Mouse (Mus musculus): ENCODE results near the gene Hoxb13. TPM values are rescaled to one million over a fixed set of nuclear protein-coding genes. Genes with fewer than 3 reads are reported as not detected.
A peak's percentile ranks its signal among the peaks of the same experiment; 100 is the strongest.

Hoxb13 gene
- not detected in 2 replicates for polyA plus RNA-seq (2014; fragmentation: Nextera tagmentation; extraction: Ambion mirVana)

DNA sequence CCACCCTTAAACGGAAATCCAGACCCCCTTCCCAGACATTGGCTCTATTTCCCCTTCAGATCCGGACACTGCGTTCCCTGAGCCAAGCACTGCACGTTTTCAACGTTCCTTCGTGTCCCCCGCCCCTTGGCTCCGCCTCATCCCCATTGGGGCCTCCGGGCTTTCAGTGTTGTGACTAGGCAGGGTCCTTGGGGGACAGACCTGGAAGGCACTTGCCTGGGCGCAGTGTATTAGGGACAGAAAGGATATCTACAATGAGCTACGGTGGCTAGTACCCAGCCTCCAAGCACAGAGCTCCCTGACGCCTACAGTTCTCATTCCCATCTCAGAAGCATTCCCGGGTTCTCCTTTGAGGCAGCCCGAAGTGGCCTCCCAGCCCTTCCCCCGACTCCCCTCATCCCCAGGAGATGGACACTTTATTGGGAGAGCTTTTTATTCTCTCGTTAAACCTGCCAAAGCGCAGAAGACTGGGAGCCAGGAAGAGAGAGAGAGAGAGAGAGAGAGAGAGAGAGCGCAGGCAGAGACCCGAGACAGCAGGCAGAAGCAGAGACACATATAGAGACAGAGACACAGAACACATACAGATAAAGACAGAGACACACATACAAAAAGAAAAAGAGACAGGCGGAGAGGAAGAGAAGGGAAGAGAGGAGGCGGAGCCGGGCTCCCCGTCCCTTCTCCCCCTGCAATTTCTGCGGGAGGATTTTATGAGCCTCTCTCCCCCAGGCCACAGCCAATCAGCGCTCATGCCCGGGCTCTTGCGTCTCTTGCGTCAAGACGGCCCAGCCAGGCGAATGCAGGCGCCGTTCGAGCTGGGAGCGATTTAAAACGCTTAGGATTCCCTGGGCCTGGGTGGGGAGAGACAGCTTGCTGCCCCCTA, at the start of gene Hoxb13:
Gene Hoxb13, plus strand, starts transcription at position 796 of the 880 bp plus-strand sequence.
- Histone ChIP-seq H3K27ac (ENCODE audit: low read length) (no peak within 1 kb of the TSS), H3K36me3 (ENCODE audit: control insufficient read depth, insufficient read depth, low read length) (no peaks in the 10 kb centered on the region), H3K27me3 (ENCODE audit: control insufficient read depth, insufficient read depth, low read length) (peaks cover 92% of the 10 kb centered on the region), H3K4me3 (ENCODE audit: low read depth, low read length) (0 out of 2 replicates have a peak within 1 kb of the TSS, but pooled peaks have one; percentile 5), H3K9ac (replicated peaks; ENCODE audit: low read depth, low read length) (no peak within 1 kb of the TSS), H3K9me3 (ENCODE audit: control insufficient read depth, low read depth, low read length) (no peaks in the 10 kb centered on the region), H3K4me1 (ENCODE audit: control insufficient read depth, insufficient read depth, low read length) (peaks cover 6% of the 10 kb centered on the region; the same call in 1 of the 2 replicates), H3K4me2 (replicated peaks; ENCODE audit: low read depth, low read length) (0 out of 2 replicates have a peak within 1 kb of the TSS, but pooled peaks have one; percentile 6)
- ATAC-seq (ENCODE audit: insufficient number of reproducible peaks, insufficient read depth, low FRiP score, low read depth) = no peak
- under 1% methylated on average over 34 of the region's 35 CpGs for WGBS

DNA sequence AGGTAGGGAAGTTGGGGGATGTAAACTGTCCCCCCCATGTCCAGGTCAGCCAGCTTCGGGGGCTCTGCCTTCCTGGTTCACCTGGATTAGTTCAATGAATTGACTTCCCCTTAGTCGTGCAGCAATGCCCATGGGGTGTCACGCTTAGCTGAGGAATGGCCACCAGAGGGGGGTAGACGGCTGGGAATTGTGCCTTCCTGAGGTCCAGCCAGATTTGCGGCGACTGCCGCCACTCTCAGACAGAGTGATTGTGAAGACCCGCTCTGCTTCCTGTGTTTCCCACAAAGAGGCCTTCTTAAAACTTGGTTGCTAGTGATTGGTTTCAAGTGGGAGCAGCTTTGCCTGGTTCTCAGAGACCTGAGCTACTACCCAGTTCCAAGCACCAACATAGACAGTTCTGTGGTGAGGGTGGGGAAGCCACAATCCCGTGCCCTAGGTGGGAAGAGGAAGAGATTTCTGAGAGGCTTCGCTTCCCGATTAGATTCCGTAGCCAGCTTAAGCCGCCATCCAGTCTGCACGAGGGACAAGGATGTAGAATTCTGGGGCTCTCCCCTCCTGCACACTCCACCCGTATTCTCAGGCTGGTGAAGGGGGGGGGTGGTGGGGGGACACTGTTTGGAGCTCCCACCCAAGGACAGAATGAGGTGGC, 48.4 kb upstream of the Hoxb13 start:
- ATAC-seq (ENCODE audit: insufficient number of reproducible peaks, insufficient read depth, low FRiP score, low read depth) = peak; percentile 70; the same call in 1 of the 2 replicates

DNA sequence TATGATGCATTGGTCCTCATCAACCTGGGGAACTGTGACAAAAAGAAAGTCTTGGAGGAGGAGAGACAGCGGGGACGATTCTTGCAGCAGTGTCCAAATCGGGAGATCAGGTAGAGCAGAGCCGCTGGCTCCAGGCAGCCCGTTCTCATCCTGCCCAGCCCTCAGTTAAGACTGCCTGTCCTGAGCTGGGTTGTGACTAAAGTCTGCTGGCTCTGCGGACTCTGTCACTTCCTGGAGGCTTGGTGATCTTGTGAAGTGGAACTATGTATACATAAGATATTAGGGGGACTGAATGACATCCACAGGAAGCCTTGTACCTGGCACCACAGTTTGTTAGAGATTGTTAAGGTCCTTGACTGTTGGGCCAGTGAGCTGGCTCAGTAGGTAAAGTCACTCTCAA, 46.6 kb upstream of the Hoxb13 start:
- Histone ChIP-seq H3K27ac (ENCODE audit: low read length) (no peak overlapping the region), H3K9ac (replicated peaks; ENCODE audit: low read depth, low read length) (no peak overlapping the region), H3K9me3 (ENCODE audit: control insufficient read depth, low read depth, low read length) (no peaks in the 10 kb centered on the region), H3K4me3 (ENCODE audit: low read depth, low read length) (no peak overlapping the region), H3K4me1 (ENCODE audit: control insufficient read depth, insufficient read depth, low read length) (no peaks in the 10 kb centered on the region), H3K36me3 (ENCODE audit: control insufficient read depth, insufficient read depth, low read length) (no peaks in the 10 kb centered on the region), H3K4me2 (replicated peaks; ENCODE audit: low read depth, low read length) (no peak overlapping the region), H3K27me3 (ENCODE audit: control insufficient read depth, insufficient read depth, low read length) (no peaks in the 10 kb centered on the region; the same call in 1 of the 2 replicates)
- no peak for ATAC-seq (ENCODE audit: insufficient number of reproducible peaks, insufficient read depth, low FRiP score, low read depth)
- WGBS = 69% methylated on average over 6 of the region's 6 CpGs

More for the DNA sequence above, 48.4 kb upstream of the Hoxb13 start:
- Histone ChIP-seq H3K36me3 (ENCODE audit: control insufficient read depth, insufficient read depth, low read length) (no peaks in the 10 kb centered on the region), H3K4me3 (ENCODE audit: low read depth, low read length) (no peak overlapping the region), H3K9ac (replicated peaks; ENCODE audit: low read depth, low read length) (no peak overlapping the region), H3K4me1 (ENCODE audit: control insufficient read depth, insufficient read depth, low read length) (no peaks in the 10 kb centered on the region), H3K4me2 (replicated peaks; ENCODE audit: low read depth, low read length) (peak overlapping the region; percentile 31), H3K27me3 (ENCODE audit: control insufficient read depth, insufficient read depth, low read length) (no peaks in the 10 kb centered on the region), H3K9me3 (ENCODE audit: control insufficient read depth, low read depth, low read length) (no peaks in the 10 kb centered on the region), H3K27ac (ENCODE audit: low read length) (no peak overlapping the region)
- under 1% methylated on average over 15 of the region's 15 CpGs for WGBS

DNA sequence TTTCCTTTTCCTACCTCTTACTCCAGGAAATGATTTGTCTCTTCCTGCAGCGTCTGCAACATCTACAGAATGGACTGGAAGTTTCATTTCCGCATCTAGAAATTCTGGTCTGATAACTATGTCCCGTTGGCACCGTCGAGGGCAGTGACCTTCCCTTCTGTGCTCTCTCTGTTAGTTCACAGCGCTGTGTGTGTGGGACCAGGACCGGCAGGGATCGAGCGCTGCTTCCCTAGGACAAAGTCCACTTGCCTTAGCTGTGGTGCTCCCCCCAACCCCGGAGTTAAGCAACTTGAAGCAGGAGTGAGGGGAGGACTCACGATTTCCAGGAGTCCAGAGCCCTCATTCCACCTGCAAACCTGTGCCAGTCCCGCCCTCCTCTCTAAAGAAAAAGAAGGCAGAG, 29.3 kb upstream of the Hoxb13 start:
- Histone ChIP-seq H3K4me3 (ENCODE audit: low read depth, low read length) (no peak overlapping the region), H3K4me2 (replicated peaks; ENCODE audit: low read depth, low read length) (no peak overlapping the region), H3K27ac (ENCODE audit: low read length) (no peak overlapping the region), H3K4me1 (ENCODE audit: control insufficient read depth, insufficient read depth, low read length) (no peaks in the 10 kb centered on the region), H3K9me3 (ENCODE audit: control insufficient read depth, low read depth, low read length) (no peaks in the 10 kb centered on the region), H3K36me3 (ENCODE audit: control insufficient read depth, insufficient read depth, low read length) (no peaks in the 10 kb centered on the region), H3K9ac (replicated peaks; ENCODE audit: low read depth, low read length) (no peak overlapping the region), H3K27me3 (ENCODE audit: control insufficient read depth, insufficient read depth, low read length) (peaks cover 29% of the 10 kb centered on the region)
- no peak for ATAC-seq (ENCODE audit: insufficient number of reproducible peaks, insufficient read depth, low FRiP score, low read depth)
- WGBS = 55% methylated on average over 12 of the region's 12 CpGs

DNA sequence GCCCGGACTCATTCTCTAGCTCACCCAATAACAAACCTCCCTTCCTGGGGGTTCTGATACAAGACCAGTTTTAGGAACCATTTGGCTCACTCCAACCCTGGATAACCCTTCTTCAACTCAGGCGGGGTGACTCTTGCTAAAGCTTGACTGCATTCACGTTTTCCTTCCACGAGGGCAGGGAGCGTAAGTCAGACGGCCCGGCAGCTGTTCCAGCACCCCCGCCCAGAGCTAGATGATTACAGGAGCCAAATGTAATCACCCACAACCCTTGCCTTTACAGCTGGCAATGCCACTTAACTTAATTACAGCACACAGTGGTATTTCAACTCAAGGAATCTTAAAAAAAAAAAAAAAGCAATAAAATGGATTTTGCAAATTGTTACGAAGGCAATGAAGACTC, 26.0 kb upstream of the Hoxb13 start:
- no peaks in the 10 kb centered on the region for H3K4me1 ChIP-seq (ENCODE audit: control insufficient read depth, insufficient read depth, low read length)
- H3K4me3 ChIP-seq (ENCODE audit: low read depth, low read length) = no peak overlapping the region
- no peaks in the 10 kb centered on the region for H3K36me3 ChIP-seq (ENCODE audit: control insufficient read depth, insufficient read depth, low read length)
- H3K4me2 ChIP-seq (replicated peaks; ENCODE audit: low read depth, low read length) = no peak overlapping the region
- no peak for ATAC-seq (ENCODE audit: insufficient number of reproducible peaks, insufficient read depth, low FRiP score, low read depth)
- no peaks in the 10 kb centered on the region for H3K9me3 ChIP-seq (ENCODE audit: control insufficient read depth, low read depth, low read length)
- WGBS = 27% methylated on average over 9 of the region's 9 CpGs
- no peak overlapping the region for H3K9ac ChIP-seq (replicated peaks; ENCODE audit: low read depth, low read length)
- peaks cover 62% of the 10 kb centered on the region for H3K27me3 ChIP-seq (ENCODE audit: control insufficient read depth, insufficient read depth, low read length)
- H3K27ac ChIP-seq (ENCODE audit: low read length) = no peak overlapping the region

DNA sequence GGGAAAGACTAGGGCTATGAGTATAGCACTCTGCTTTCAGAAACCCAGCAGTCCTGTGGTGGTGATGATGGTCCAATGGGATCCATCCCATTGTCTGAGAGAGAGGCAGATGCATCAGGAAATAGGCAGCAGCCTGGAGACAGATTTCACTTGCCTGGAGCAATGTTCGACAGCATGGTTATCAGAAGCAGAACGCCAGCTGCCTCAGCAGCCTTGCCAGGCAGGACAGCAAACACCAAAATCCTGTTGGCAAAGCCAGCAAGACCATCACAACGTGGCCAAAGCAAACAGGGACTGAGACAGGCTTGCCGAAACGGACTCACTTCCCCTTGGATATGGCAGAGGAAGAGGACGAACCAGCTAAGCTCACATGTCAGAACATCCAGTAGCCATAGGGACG, 25.1 kb upstream of the Hoxb13 start:
- Histone ChIP-seq H3K4me1 (ENCODE audit: control insufficient read depth, insufficient read depth, low read length) (no peaks in the 10 kb centered on the region), H3K36me3 (ENCODE audit: control insufficient read depth, insufficient read depth, low read length) (no peaks in the 10 kb centered on the region), H3K4me2 (replicated peaks; ENCODE audit: low read depth, low read length) (no peak overlapping the region), H3K9me3 (ENCODE audit: control insufficient read depth, low read depth, low read length) (no peaks in the 10 kb centered on the region), H3K9ac (replicated peaks; ENCODE audit: low read depth, low read length) (no peak overlapping the region), H3K27me3 (ENCODE audit: control insufficient read depth, insufficient read depth, low read length) (peaks cover 71% of the 10 kb centered on the region), H3K27ac (ENCODE audit: low read length) (no peak overlapping the region), H3K4me3 (ENCODE audit: low read depth, low read length) (no peak overlapping the region)
- WGBS = 21% methylated on average over 7 of the region's 7 CpGs
- ATAC-seq (ENCODE audit: insufficient number of reproducible peaks, insufficient read depth, low FRiP score, low read depth) = no peak

DNA sequence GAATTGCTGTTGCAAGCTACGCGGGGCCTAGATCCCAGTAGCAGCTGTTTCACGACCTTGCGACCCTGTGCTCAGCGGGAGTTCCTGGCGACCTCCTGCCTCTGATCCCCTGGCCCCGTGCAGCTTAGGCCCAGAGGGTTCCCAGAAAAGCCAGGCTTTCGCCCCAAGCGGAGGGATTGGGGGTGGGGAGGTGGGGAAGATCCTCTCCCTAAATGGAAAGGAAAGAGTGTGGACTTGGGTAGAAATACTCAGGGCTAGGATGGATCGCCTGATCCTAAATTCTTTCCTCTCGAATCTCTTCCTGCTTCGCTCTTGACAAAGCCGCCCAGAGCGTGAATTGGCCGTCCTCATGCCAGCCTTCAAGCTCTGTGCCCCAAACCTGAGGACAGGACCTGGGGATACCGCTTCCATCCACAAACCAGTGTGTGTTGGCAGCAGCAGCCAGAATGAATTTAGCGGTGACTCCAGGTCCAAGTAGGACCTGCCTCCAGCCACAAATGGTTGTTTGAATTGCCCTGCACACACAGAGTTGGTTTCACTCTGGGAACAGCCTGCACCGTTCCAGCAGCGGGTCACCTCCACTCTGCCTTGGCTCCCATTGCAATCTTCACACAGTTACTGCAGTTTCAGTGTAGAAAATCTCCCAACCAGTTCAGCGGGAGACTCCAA, 23.3 kb upstream of the Hoxb13 start:
- Histone ChIP-seq H3K27me3 (ENCODE audit: control insufficient read depth, insufficient read depth, low read length) (peaks cover 83% of the 10 kb centered on the region), H3K9me3 (ENCODE audit: control insufficient read depth, low read depth, low read length) (no peaks in the 10 kb centered on the region), H3K27ac (ENCODE audit: low read length) (no peak overlapping the region), H3K9ac (replicated peaks; ENCODE audit: low read depth, low read length) (no peak overlapping the region), H3K4me3 (ENCODE audit: low read depth, low read length) (no peak overlapping the region), H3K36me3 (ENCODE audit: control insufficient read depth, insufficient read depth, low read length) (no peaks in the 10 kb centered on the region), H3K4me2 (replicated peaks; ENCODE audit: low read depth, low read length) (no peak overlapping the region), H3K4me1 (ENCODE audit: control insufficient read depth, insufficient read depth, low read length) (no peaks in the 10 kb centered on the region)
- no peak for ATAC-seq (ENCODE audit: insufficient number of reproducible peaks, insufficient read depth, low FRiP score, low read depth)
- 7% methylated on average over 20 of the region's 20 CpGs for WGBS

DNA sequence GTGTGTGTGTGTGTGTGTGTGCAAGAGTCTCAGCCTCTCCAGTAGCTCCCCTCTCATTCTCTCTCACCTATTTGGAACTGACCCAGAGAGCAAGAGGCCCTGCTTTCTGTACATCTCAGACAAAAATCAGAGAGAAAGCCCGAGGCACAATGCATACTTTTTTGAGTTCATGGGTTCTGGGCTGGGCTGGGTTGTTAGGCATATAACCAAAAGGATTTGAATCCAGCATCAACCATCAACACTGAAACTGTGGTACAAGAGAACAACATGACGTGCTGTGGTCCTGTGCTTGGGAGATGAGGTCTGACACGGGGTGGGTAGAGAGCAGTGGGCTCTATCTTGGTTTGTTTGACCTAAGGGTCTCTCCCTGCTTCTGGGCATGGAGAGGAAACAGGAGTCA, 22.5 kb upstream of the Hoxb13 start:
- Histone ChIP-seq H3K36me3 (ENCODE audit: control insufficient read depth, insufficient read depth, low read length) (no peaks in the 10 kb centered on the region), H3K4me3 (ENCODE audit: low read depth, low read length) (no peak overlapping the region), H3K27me3 (ENCODE audit: control insufficient read depth, insufficient read depth, low read length) (peaks cover 86% of the 10 kb centered on the region), H3K4me2 (replicated peaks; ENCODE audit: low read depth, low read length) (no peak overlapping the region), H3K4me1 (ENCODE audit: control insufficient read depth, insufficient read depth, low read length) (no peaks in the 10 kb centered on the region), H3K9ac (replicated peaks; ENCODE audit: low read depth, low read length) (no peak overlapping the region), H3K9me3 (ENCODE audit: control insufficient read depth, low read depth, low read length) (no peaks in the 10 kb centered on the region), H3K27ac (ENCODE audit: low read length) (no peak overlapping the region)
- WGBS = 20% methylated on average over 3 of the region's 3 CpGs
- ATAC-seq (ENCODE audit: insufficient number of reproducible peaks, insufficient read depth, low FRiP score, low read depth) = no peak

Measured in stomach, embryonic 14.5 days (tissue).